Comparison of ENCODE assay signal across 27 mouse cellular contexts in the genomic region with DNA sequence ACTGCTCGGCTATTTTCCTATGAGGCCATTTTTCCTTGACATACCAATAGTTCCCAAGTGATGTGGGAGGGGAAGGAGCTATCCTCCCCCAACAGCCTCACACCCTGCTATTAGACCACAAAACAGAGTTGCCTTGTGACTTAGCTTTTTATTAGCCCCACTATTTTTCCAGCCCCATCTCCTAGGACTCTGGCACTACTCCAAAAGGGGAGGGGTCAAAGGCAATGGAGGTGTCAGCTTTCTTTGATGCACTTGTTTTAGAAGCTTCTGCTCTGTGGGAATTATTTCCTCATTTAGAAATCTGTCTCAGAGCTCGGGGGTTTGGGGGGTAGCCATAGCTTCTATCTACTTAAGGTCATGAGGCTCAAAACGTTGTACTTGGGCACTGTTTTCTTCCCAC.
DNase-seq lines count a peak whose midpoint lies in the region; ATAC-seq and TF ChIP-seq lines count a peak whose summit lies in the region.
"Had no signal": no experiment of that assay in that cellular context is flagged by ENCODE, and none has a peak within 500 bp of the region (broad histone marks: within the 10 kb centered on the region; RNA-seq: fewer than 3 reads in every experiment).

No protein-coding gene starts in this region.

- H3K27me3 ChIP-seq in forebrain, embryonic 14.5 days (replicated peaks; ENCODE audit: control insufficient read depth, insufficient read depth, low read length) = no peaks in the 10 kb centered on the region
- no peaks in the 10 kb centered on the region for H3K27me3 ChIP-seq in forebrain, embryonic 16.5 days (replicated peaks; ENCODE audit: control insufficient read depth, insufficient read depth, low read length)
- H3K27me3 ChIP-seq in lung, embryonic 14.5 days (ENCODE audit: insufficient read depth, low read length) = no peaks in the 10 kb centered on the region
- H3K27me3 ChIP-seq in limb, embryonic 12.5 days = no peaks in the 10 kb centered on the region
- H3K27me3 ChIP-seq: hindbrain, embryonic 15.5 days; kidney, embryonic 15.5 days; liver, embryonic 15.5 days; lung, embryonic 15.5 days; megakaryocyte, embryonic 14.5 days; midbrain, embryonic 15.5 days; stomach, embryonic 15.5 days had no signal

- no peaks in the 10 kb centered on the region for H3K36me3 ChIP-seq in forebrain, embryonic 14.5 days (ENCODE audit: control insufficient read depth, insufficient read depth, low read length)
- no peaks in the 10 kb centered on the region for H3K36me3 ChIP-seq in forebrain, embryonic 16.5 days (ENCODE audit: control insufficient read depth, insufficient read depth)
- no peaks in the 10 kb centered on the region for H3K36me3 ChIP-seq in lung, embryonic 14.5 days (ENCODE audit: insufficient read depth)
- no peaks in the 10 kb centered on the region for H3K36me3 ChIP-seq in limb, embryonic 12.5 days
- H3K36me3 ChIP-seq: heart, embryonic 10.5 days; hindbrain, embryonic 10.5 days; hindbrain, embryonic 15.5 days; kidney, embryonic 15.5 days; liver, embryonic 15.5 days; lung, embryonic 15.5 days; midbrain, embryonic 15.5 days; stomach, embryonic 15.5 days had no signal

- H3K4me3 ChIP-seq in forebrain, embryonic 14.5 days (ENCODE audit: low read depth, low read length) = no peak overlapping the region
- H3K4me3 ChIP-seq in forebrain, embryonic 16.5 days (replicated peaks; ENCODE audit: low read length) = no peak overlapping the region
- H3K4me3 ChIP-seq in lung, embryonic 14.5 days (ENCODE audit: low read depth, low read length) = no peak overlapping the region
- no peak overlapping the region for H3K4me3 ChIP-seq in limb, embryonic 12.5 days (replicated peaks)
- H3K4me3 ChIP-seq: heart, embryonic 10.5 days; hindbrain, embryonic 10.5 days; hindbrain, embryonic 15.5 days; kidney, embryonic 15.5 days; liver, embryonic 15.5 days; lung, embryonic 15.5 days; megakaryocyte, embryonic 14.5 days; midbrain, embryonic 15.5 days; stomach, embryonic 15.5 days had no signal

- 0 out of 2 replicates have a peak, but pooled peaks have one; percentile 23 for ATAC-seq in forebrain, embryonic 14.5 days
- ATAC-seq in forebrain, embryonic 16.5 days = no peak
- ATAC-seq in lung, embryonic 14.5 days (ENCODE audit: insufficient read depth) = no peak
- 0 out of 2 replicates have a peak, but pooled peaks have one; percentile 37 for ATAC-seq in limb, embryonic 12.5 days (ENCODE audit: insufficient number of reproducible peaks, insufficient read depth, low FRiP score, low TSS enrichment, low read depth)
- ATAC-seq: CD4-positive, CD25-positive, alpha-beta regulatory T cell, adult 4 months; forebrain, postnatal 0 days; inflammation-experienced regulatory T-cells, adult 6 months; midbrain, embryonic 15.5 days had no signal

- H3K9ac ChIP-seq in forebrain, embryonic 14.5 days (ENCODE audit: low read length) = no peak overlapping the region
- H3K9ac ChIP-seq in forebrain, embryonic 16.5 days (replicated peaks; ENCODE audit: low read depth, low read length) = no peak overlapping the region
- no peak overlapping the region for H3K9ac ChIP-seq in lung, embryonic 14.5 days
- H3K9ac ChIP-seq in limb, embryonic 12.5 days (replicated peaks) = no peak overlapping the region
- H3K9ac ChIP-seq: forebrain, postnatal 0 days; hindbrain, embryonic 15.5 days; kidney, embryonic 15.5 days; liver, embryonic 15.5 days; lung, embryonic 15.5 days; midbrain, embryonic 15.5 days; stomach, embryonic 15.5 days had no signal

- H3K9me3 ChIP-seq in forebrain, embryonic 14.5 days (replicated peaks; ENCODE audit: control insufficient read depth, low read length) = no peaks in the 10 kb centered on the region
- H3K9me3 ChIP-seq in forebrain, embryonic 16.5 days (ENCODE audit: control insufficient read depth, low read length) = no peaks in the 10 kb centered on the region
- no peaks in the 10 kb centered on the region for H3K9me3 ChIP-seq in lung, embryonic 14.5 days (ENCODE audit: low read depth, low read length)
- H3K9me3 ChIP-seq in limb, embryonic 12.5 days = no peaks in the 10 kb centered on the region
- H3K9me3 ChIP-seq: heart, embryonic 10.5 days; hindbrain, embryonic 10.5 days; hindbrain, embryonic 15.5 days; kidney, embryonic 15.5 days; liver, embryonic 15.5 days; lung, embryonic 15.5 days; megakaryocyte, embryonic 14.5 days; midbrain, embryonic 15.5 days; stomach, embryonic 15.5 days had no signal

- intact Hi-C loops in heart, postnatal 10 days (cut with DNase I) = no loop called here

- no peak for TF ChIP-seq CTCF in lung, embryonic 14.5 days (IDR thresholded peaks at IDR 0.05; ENCODE audit: low read depth)

- 26% methylated on average over 3 of the region's 3 CpGs for WGBS in forebrain, embryonic 14.5 days
- 26% methylated on average over 3 of the region's 3 CpGs for WGBS in forebrain, embryonic 16.5 days
- 39% methylated on average over 3 of the region's 3 CpGs for WGBS in lung, embryonic 14.5 days
- 40% methylated on average over 3 of the region's 3 CpGs for WGBS in limb, embryonic 12.5 days

- H3K4me2 ChIP-seq in forebrain, embryonic 14.5 days (ENCODE audit: low read length) = no peak overlapping the region
- H3K4me2 ChIP-seq in forebrain, embryonic 16.5 days (ENCODE audit: low read length) = no peak overlapping the region
- H3K4me2 ChIP-seq in lung, embryonic 14.5 days = no peak overlapping the region
- H3K4me2 ChIP-seq in limb, embryonic 12.5 days = no peak overlapping the region
- H3K4me2 ChIP-seq: hindbrain, embryonic 15.5 days; kidney, embryonic 15.5 days; liver, embryonic 15.5 days; lung, embryonic 15.5 days; midbrain, embryonic 15.5 days; stomach, embryonic 15.5 days had no signal

- H3K4me1 ChIP-seq in forebrain, embryonic 14.5 days (ENCODE audit: control insufficient read depth, insufficient read depth, low read length) = peaks cover 8% of the 10 kb centered on the region; the same call in 1 of the 2 replicates
- no peaks in the 10 kb centered on the region; the same call in 1 of the 2 replicates for H3K4me1 ChIP-seq in forebrain, embryonic 16.5 days (replicated peaks; ENCODE audit: control insufficient read depth, insufficient read depth, low read length)
- no peaks in the 10 kb centered on the region for H3K4me1 ChIP-seq in lung, embryonic 14.5 days (ENCODE audit: insufficient read depth)
- H3K4me1 ChIP-seq in limb, embryonic 12.5 days (replicated peaks) = peaks cover 8% of the 10 kb centered on the region; the same call in 1 of the 2 replicates
- H3K4me1 ChIP-seq: heart, embryonic 10.5 days; hindbrain, embryonic 10.5 days; hindbrain, embryonic 15.5 days; kidney, embryonic 15.5 days; liver, embryonic 15.5 days; lung, embryonic 15.5 days; megakaryocyte, embryonic 14.5 days; midbrain, embryonic 15.5 days; stomach, embryonic 15.5 days had no signal

- no peak overlapping the region for H3K27ac ChIP-seq in forebrain, embryonic 14.5 days (ENCODE audit: low read depth, low read length)
- no peak overlapping the region for H3K27ac ChIP-seq in forebrain, embryonic 16.5 days (ENCODE audit: low read length)
- no peak overlapping the region for H3K27ac ChIP-seq in lung, embryonic 14.5 days (ENCODE audit: low read depth)
- H3K27ac ChIP-seq in limb, embryonic 12.5 days = no peak overlapping the region
- H3K27ac ChIP-seq: heart, embryonic 10.5 days; hindbrain, embryonic 10.5 days; hindbrain, embryonic 15.5 days; kidney, embryonic 15.5 days; liver, embryonic 15.5 days; lung, embryonic 15.5 days; midbrain, embryonic 15.5 days; stomach, embryonic 15.5 days had no signal

- peak; percentile 32 for DNase-seq in forebrain, embryonic 14.5 days (ENCODE audit: low spot score)
- peak; percentile 21 for DNase-seq in lung, embryonic 14.5 days
- no peak for DNase-seq in lung, postnatal 14 days
- DNase-seq in brain, adult 2 months (ENCODE audit: low read depth, low spot score) = peak; percentile 58
- DNase-seq in adrenal gland, adult (ENCODE audit: inconsistent age in 2 of 2, low spot score in 1 of 2) = no peak
- no peak for DNase-seq in heart, postnatal 10 days
- DNase-seq: adrenal gland, postnatal 10 days; cerebellum, adult 11-12 months; cerebellum, postnatal 14 days; forebrain, postnatal 0 days; gastrocnemius, postnatal 14 days; kidney, adult 11 months; lung, postnatal 36 days; right cerebral cortex, postnatal 14 days had no signal

Comparison
In these comparisons a context has a peak if more than half of its experiments do, and no peak if none do; other contexts are left out.
1. ATAC-seq: peak in forebrain, embryonic 14.5 days (single experiment) and limb, embryonic 12.5 days (single experiment); none in forebrain, embryonic 16.5 days (single experiment) and lung, embryonic 14.5 days (single experiment).
2. DNase-seq: peak in forebrain, embryonic 14.5 days (single experiment), lung, embryonic 14.5 days (single experiment) and brain, adult 2 months (single experiment); none in lung, postnatal 14 days (single experiment), adrenal gland, adult (0 of 2) and heart, postnatal 10 days (0 of 2).